Mouse (Mus musculus) embryo, embryonic 10 days (tissue): Measurements from ENCODE around the gene Gmfg.

Experiments
- DNase-seq: peaks from one replicate; pipeline ENCODE4 v3.0.0-alpha.2; 2015; ENCODE audit warnings: low spot score

Gmfg gene

GRCm38 (mm10) chr7:28437964-28438363 is 717 bp downstream of the Gmfg start:
- DNase-seq, result no peak

GRCm38 (mm10) chr7:28438771-28439170 is 1.5 kb downstream of the Gmfg start:
- DNase-seq, result no peak

GRCm38 (mm10) chr7:28440739-28441138 is 3.5 kb downstream of the Gmfg start:
- no peak for DNase-seq

GRCm38 (mm10) chr7:28441776-28442485 is 4.7 kb downstream of the Gmfg start:
- no peak for DNase-seq

- no peak for DNase-seq
Measured at GRCm38 (mm10) chr7:28442688-28443087, 5.4 kb downstream of the Gmfg start.

- no peak for DNase-seq
Measured at GRCm38 (mm10) chr7:28444344-28444974, 7.2 kb downstream of the Gmfg start.

GRCm38 (mm10) chr7:28446446-28446845 is 9.2 kb downstream of the Gmfg start:
- DNase-seq, result peak; percentile 55

- peak; percentile 59 for DNase-seq
Measured at GRCm38 (mm10) chr7:28447101-28447830, 10.0 kb downstream of the Gmfg start.

- no peak for DNase-seq
Measured at GRCm38 (mm10) chr7:28447865-28448820, 10.9 kb downstream of the Gmfg start.

GRCm38 (mm10) chr7:28451531-28452360 is 14.5 kb downstream of the Gmfg start, which contains the start of gene Lrfn1:
Lrfn1 (plus strand) TSS chr7:28451980.
- peak; percentile 59 for DNase-seq

- DNase-seq, result no peak
Measured at GRCm38 (mm10) chr7:28452361-28453005, 15.2 kb downstream of the Gmfg start.

- no peak for DNase-seq
Measured at GRCm38 (mm10) chr7:28460361-28460760, 23.1 kb downstream of the Gmfg start.

- DNase-seq, result no peak
Measured at GRCm38 (mm10) chr7:28462769-28463168, 25.5 kb downstream of the Gmfg start.

- peak; percentile 69 for DNase-seq
Measured at GRCm38 (mm10) chr7:28464416-28465212, 27.4 kb downstream of the Gmfg start.

GRCm38 (mm10) chr7:28466721-28467212 is 29.5 kb downstream of the Gmfg start:
- DNase-seq, result peak; percentile 56

- DNase-seq, result peak; percentile 67
Measured at GRCm38 (mm10) chr7:28467213-28467751, 30.0 kb downstream of the Gmfg start.

GRCm38 (mm10) chr7:28476191-28476590 is 38.9 kb downstream of the Gmfg start:
- no peak for DNase-seq

GRCm38 (mm10) chr7:28477363-28477762 is 40.1 kb downstream of the Gmfg start:
- DNase-seq, result no peak

GRCm38 (mm10) chr7:28478854-28479253 is 41.6 kb downstream of the Gmfg start:
- DNase-seq, result peak; percentile 13
